Mouse (Mus musculus) intestine, embryonic 16.5 days (tissue): ENCODE data around the gene Fbxl17. TPM values are rescaled to one million over a fixed set of nuclear protein-coding genes. Genes with fewer than 3 reads are reported as not detected.

ENCODE experiments used
- ATAC-seq: fragments of 200-750 bp; cut with Nextera tagmentation; 2 replicates; pipeline ENCODE4 v1.8.0; 2017; ENCODE audit warnings: moderate TSS enrichment, moderate library complexity
- H3K27ac ChIP-seq: fragments of 300-500 bp; sonication (generic); 2 replicates; pipeline ENCODE4 v1.5.1; 2014; ENCODE audit warnings: mild to moderate bottlenecking, low read length
- H3K27me3 ChIP-seq: fragments of 300-500 bp; sonication (generic); replicated peaks from 2 replicates; pipeline ENCODE4 v1.6.1; 2014; ENCODE audit warnings: low read length, control low read depth, mixed read lengths; ENCODE audit not compliant: control insufficient read depth, insufficient read depth
- H3K36me3 ChIP-seq: fragments of 300-500 bp; sonication (generic); 2 replicates; pipeline ENCODE4 v1.6.1; 2014; ENCODE audit warnings: low read length, control low read depth; ENCODE audit not compliant: control insufficient read depth, insufficient read depth
- H3K4me1 ChIP-seq: fragments of 300-500 bp; sonication (generic); 2 replicates; pipeline ENCODE4 v1.6.1; 2014; ENCODE audit warnings: low read length, control low read depth, mixed read lengths; ENCODE audit not compliant: control insufficient read depth, insufficient read depth
- H3K4me2 ChIP-seq: fragments of 300-500 bp; sonication (generic); 2 replicates; pipeline ENCODE4 v1.6.1; 2014; ENCODE audit warnings: low read depth, low read length, control low read depth
- H3K4me3 ChIP-seq: fragments of 300-500 bp; sonication (generic); 2 replicates; pipeline ENCODE4 v1.5.1; 2014; ENCODE audit warnings: mild to moderate bottlenecking, low read length
- H3K9ac ChIP-seq: fragments of 300-500 bp; sonication (generic); 2 replicates; pipeline ENCODE4 v1.6.1; 2014; ENCODE audit warnings: low read depth, low read length
- H3K9me3 ChIP-seq: fragments of 300-500 bp; sonication (generic); 2 replicates; pipeline ENCODE4 v1.6.1; 2016; ENCODE audit warnings: low read length, control low read depth; ENCODE audit not compliant: control insufficient read depth
- WGBS: fragments of 180-500 bp; shearing (Covaris S2); extraction: QIAGEN DNeasy Blood & Tissue Kit; methylation state at CpG from one replicate; pipeline ENCODE4 v1.1.7; 2014; 5-methylcytosine and 5-hydroxymethylcytosine counted together
- polyA plus RNA-seq: library from polyadenylated mRNA; unstranded; fragments of >200 nt; fragmentation: Nextera tagmentation; extraction: Ambion mirVana; gene quantifications from 2 replicates; pipeline ENCODE4 v1.2.1, GENCODE M21; 2015

Gene Fbxl17
- polyA plus RNA-seq, 1 experiment from 2014 or later: 2.3 TPM

- Histone ChIP-seq H3K9ac (no peak overlapping the region), H3K27ac (no peak overlapping the region), H3K36me3 (no peaks in the 10 kb centered on the region), H3K9me3 (no peaks in the 10 kb centered on the region), H3K4me1 (no peaks in the 10 kb centered on the region; the same call in 1 of the 2 replicates), H3K27me3 (no peaks in the 10 kb centered on the region), H3K4me3 (no peak overlapping the region), H3K4me2 (no peak overlapping the region)
- no peak for ATAC-seq
- WGBS: 81% methylated on average over 14 of the region's 14 CpGs
Observed at GRCm38 (mm10) chr17:63075091-63076036, 424.5 kb downstream of the Fbxl17 start.

GRCm38 (mm10) chr17:63073342-63073741 is 426.5 kb downstream of the Fbxl17 start:
- Histone ChIP-seq H3K27ac (no peak overlapping the region), H3K4me1 (no peaks in the 10 kb centered on the region; the same call in 1 of the 2 replicates), H3K4me2 (no peak overlapping the region), H3K9ac (no peak overlapping the region), H3K36me3 (no peaks in the 10 kb centered on the region), H3K27me3 (no peaks in the 10 kb centered on the region), H3K9me3 (no peaks in the 10 kb centered on the region), H3K4me3 (no peak overlapping the region)
- ATAC-seq: no peak
- 72% methylated on average over 6 of the region's 6 CpGs for WGBS

DNA sequence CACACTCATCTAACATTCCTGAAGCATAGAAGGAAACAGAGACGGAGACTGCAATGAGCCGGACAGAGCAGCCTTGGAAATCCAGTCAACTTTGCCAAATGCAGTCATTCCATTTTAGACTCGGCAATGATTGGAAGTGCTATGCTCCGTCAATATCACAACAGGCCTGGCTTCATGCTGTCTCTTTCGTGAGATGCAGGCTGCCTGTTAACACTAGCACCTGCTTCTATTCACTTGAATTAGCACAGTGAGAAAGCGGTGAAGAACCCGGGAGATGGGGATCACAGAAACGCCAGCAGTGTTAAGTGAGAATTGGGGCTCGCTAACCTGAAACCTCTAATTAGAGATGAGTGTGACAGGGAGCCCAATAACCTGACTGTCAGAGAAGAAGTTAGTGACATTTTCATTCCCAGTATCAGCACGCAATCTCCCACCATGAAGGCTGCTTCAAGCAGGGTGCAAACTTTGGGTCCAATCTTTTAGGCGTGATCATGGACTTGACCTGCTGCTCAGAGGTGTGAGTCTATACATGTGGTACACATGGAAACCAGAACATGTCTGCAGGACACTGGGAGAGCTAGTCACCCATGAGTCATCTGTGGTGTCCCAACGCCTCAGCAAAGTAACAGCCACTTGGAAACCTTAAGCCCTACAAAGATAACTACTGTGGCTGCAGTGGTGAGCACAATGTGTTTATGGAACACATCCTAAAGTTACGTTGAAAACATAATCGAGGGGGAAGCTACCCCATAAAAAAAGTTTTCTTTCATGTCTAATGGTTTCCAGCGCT is 428.5 kb downstream of the Fbxl17 start:
- Histone ChIP-seq H3K4me3 (no peak overlapping the region), H3K27ac (no peak overlapping the region), H3K4me1 (no peaks in the 10 kb centered on the region), H3K9ac (no peak overlapping the region), H3K36me3 (no peaks in the 10 kb centered on the region), H3K27me3 (no peaks in the 10 kb centered on the region), H3K4me2 (no peak overlapping the region), H3K9me3 (no peaks in the 10 kb centered on the region)
- no peak for ATAC-seq
- 83% methylated on average over 15 of the region's 15 CpGs for WGBS

DNA sequence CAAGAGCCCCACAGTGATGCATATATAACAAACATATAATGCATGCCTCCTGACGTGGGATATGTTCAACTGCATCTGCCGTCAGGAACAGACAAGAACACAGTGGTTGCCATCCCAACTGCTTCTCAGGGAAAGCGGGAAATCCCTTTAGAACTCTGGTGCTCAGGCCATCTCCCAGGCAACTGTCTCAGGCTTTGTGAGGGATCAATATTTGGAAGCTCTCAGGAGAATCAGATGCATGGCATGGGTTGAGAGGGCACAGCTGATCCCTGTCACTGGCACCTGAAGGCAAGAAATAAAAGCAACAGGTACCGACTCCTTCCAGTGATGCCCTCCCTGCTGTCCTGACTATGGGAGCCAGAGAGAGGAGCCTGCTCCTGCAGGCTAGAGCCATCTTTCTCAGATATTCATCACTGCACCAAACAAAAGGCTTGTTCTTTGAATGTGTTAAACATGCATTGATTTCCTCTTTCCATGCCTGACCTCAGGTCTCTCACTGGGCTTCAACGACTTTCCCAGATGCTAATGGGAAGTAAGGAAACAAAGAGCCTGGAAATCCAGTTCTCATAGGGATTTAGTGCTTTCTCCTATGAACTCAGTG is 429.6 kb downstream of the Fbxl17 start:
- H3K4me2 ChIP-seq: no peak overlapping the region
- H3K4me3 ChIP-seq: no peak overlapping the region
- no peaks in the 10 kb centered on the region for H3K27me3 ChIP-seq
- H3K27ac ChIP-seq: no peak overlapping the region
- H3K9ac ChIP-seq: no peak overlapping the region
- H3K4me1 ChIP-seq: no peaks in the 10 kb centered on the region
- no peaks in the 10 kb centered on the region for H3K9me3 ChIP-seq
- no peak for ATAC-seq
- WGBS: 63% methylated on average over 5 of the region's 5 CpGs
- H3K36me3 ChIP-seq: no peaks in the 10 kb centered on the region

DNA sequence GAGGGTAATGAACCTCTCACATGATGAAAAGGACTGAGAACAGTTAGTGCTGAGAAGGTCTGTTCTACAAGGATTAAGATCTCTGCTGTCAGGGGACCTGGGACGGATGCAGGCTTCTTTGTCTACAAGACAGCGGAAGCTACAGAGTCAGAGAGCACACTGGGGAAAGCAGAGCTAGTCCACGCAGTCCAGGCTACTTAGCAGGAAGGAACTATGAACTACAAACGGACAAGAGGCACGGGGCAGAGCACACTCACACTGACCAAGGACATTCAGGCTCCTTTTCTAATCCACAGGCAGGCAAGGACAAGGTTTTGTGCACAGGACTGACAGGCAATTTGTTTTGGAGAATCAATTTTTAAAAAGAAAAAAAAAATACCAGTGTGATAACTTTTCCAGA is 437.0 kb downstream of the Fbxl17 start:
- no peak overlapping the region for H3K4me2 ChIP-seq
- H3K36me3 ChIP-seq: no peaks in the 10 kb centered on the region
- ATAC-seq: no peak
- H3K4me1 ChIP-seq: no peaks in the 10 kb centered on the region
- no peaks in the 10 kb centered on the region for H3K9me3 ChIP-seq
- no peak overlapping the region for H3K9ac ChIP-seq
- no peak overlapping the region for H3K27ac ChIP-seq
- H3K27me3 ChIP-seq: no peaks in the 10 kb centered on the region
- WGBS: 59% methylated on average over 5 of the region's 5 CpGs
- no peak overlapping the region for H3K4me3 ChIP-seq

- no peak for ATAC-seq
Observed at GRCm38 (mm10) chr17:63061786-63062185, 438.0 kb downstream of the Fbxl17 start.

DNA sequence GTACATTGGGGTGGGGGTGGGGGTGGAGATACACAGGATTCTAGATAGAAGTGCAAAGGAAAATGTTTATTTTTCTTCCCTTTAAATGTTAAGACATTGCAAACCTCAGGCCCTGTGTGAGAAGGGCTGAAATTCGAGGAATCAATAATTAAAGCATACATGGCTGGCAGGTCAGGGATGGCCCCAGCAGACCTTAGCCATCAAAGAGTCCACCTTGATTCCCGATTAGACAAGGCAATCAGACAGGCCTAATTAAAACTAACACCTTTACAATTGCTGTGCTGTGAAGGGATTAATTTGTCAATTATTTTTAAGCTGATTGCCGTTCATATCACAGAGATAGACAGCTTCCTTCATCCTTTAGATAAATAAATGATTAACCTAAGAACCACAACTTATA is 439.0 kb downstream of the Fbxl17 start:
- Histone ChIP-seq H3K9me3 (no peaks in the 10 kb centered on the region), H3K4me2 (no peak overlapping the region), H3K27me3 (no peaks in the 10 kb centered on the region), H3K4me3 (no peak overlapping the region), H3K4me1 (no peaks in the 10 kb centered on the region), H3K36me3 (no peaks in the 10 kb centered on the region), H3K27ac (no peak overlapping the region), H3K9ac (no peak overlapping the region)
- WGBS: 61% methylated on average over 3 of the region's 3 CpGs
- ATAC-seq: no peak

More at GRCm38 (mm10) chr17:63061786-63062185, 438.0 kb downstream of the Fbxl17 start:
- WGBS: 94% methylated on average over 3 of the region's 3 CpGs
- Histone ChIP-seq H3K27me3 (no peaks in the 10 kb centered on the region), H3K4me2 (no peak overlapping the region), H3K36me3 (no peaks in the 10 kb centered on the region), H3K9me3 (no peaks in the 10 kb centered on the region), H3K27ac (no peak overlapping the region), H3K9ac (no peak overlapping the region), H3K4me3 (no peak overlapping the region), H3K4me1 (no peaks in the 10 kb centered on the region)

DNA sequence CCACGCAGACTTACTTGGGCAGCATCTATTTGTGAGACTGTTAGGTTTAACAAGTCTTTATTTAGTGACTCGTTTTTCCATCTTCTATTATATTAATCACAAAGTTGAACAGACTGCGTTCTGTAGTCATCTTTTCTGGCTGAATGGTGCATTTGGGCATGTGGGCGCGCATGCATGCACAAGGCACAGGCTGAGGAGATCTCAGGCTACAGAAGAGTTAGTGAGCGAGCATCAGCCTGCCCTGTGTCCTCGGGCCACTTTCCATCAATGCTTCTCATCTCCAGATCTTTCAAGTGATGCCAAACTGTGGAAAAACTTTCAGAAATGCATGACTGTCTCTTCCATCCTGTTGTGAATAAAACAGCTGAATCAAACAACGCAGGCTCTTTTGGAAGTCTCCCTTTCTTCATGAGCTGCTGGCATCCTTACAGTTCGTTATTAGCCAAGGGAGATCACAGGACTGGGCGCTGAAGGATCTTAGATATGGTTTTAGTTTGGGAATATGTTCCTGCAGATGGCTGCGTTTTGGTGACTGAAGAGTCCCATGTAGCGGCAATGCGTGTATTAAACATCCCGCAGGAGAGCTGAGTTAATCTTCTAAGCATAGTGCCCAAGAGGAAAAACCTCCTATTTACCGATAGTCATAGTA is 442.0 kb downstream of the Fbxl17 start:
- no peak for ATAC-seq
- H3K4me1 ChIP-seq: no peaks in the 10 kb centered on the region
- 90% methylated on average over 15 of the region's 15 CpGs for WGBS

DNA sequence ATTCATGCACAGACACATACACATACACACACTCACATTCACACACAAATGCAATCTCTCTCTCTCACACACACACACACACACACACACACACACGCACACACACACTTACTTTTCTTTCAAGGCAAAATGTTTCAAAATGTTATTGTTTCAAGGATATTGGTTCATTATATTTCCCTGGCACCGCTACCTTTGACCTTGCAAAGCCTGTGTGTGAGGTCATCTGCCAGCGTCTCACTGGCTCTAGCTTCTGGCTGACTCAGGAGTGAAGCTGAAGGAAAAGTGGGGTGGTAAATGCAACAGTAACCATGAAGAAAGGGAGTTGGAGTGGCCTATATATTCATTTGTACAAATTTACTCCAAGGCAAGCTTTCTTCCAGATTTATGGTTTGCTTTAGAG is 442.8 kb downstream of the Fbxl17 start:
- Histone ChIP-seq H3K27ac (no peak overlapping the region), H3K4me2 (no peak overlapping the region), H3K27me3 (no peaks in the 10 kb centered on the region), H3K9ac (no peak overlapping the region), H3K4me1 (no peaks in the 10 kb centered on the region), H3K9me3 (no peaks in the 10 kb centered on the region), H3K4me3 (no peak overlapping the region), H3K36me3 (no peaks in the 10 kb centered on the region)
- no peak for ATAC-seq
- WGBS: 87% methylated on average over 3 of the region's 3 CpGs

More for the DNA sequence above, 442.0 kb downstream of the Fbxl17 start:
- Histone ChIP-seq H3K4me3 (no peak overlapping the region), H3K27ac (no peak overlapping the region), H3K9ac (no peak overlapping the region), H3K4me2 (no peak overlapping the region), H3K36me3 (no peaks in the 10 kb centered on the region), H3K9me3 (no peaks in the 10 kb centered on the region), H3K27me3 (no peaks in the 10 kb centered on the region)
